In the genomic region with DNA sequence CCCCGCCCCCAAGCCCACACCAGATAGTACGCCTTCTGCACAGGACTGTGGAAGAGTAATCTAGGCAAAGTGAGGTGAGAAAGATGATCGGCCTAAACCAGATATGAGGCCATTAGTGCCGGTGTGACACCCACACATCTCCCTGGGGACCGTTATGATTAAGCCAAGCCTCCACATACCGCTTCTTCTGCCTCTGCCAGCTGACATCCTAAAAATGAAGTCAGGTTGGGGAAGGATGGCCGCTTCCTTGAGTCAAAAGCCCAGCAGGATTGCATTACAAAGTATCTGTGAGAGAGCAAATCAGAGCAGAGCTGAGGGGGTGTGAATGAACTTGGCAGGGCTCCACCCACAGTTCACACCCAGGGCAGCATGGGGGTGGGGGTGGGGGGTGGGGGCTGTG, we compare ENCODE assay signal across 21 mouse cellular contexts. TPM values are rescaled to one million over a fixed set of nuclear protein-coding genes. Genes with fewer than 3 reads are reported as not detected.
A peak's percentile ranks its signal among the peaks of the same experiment; 100 is the strongest.
DNase-seq lines count a peak whose midpoint lies in the region; ATAC-seq and TF ChIP-seq lines count a peak whose summit lies in the region.
"Had no signal": no experiment of that assay in that cellular context is flagged by ENCODE, and none has a peak within 500 bp of the region (broad histone marks: within the 10 kb centered on the region; RNA-seq: fewer than 3 reads in every experiment).

No protein-coding gene starts in this region.

- no peak for TF ChIP-seq CTCF in layer of hippocampus, adult 2 months (conservative IDR thresholded peaks at IDR 0.05)

- H3K4me3 ChIP-seq in heart, embryonic 11.5 days (ENCODE audit: low read depth, low read length): no peak overlapping the region
- no peak overlapping the region for H3K4me3 ChIP-seq in layer of hippocampus, adult 2 months
- H3K4me3 ChIP-seq: forebrain, embryonic 13.5 days; heart, embryonic 12.5 days; limb, embryonic 12.5 days had no signal

- H3K4me1 ChIP-seq in heart, embryonic 11.5 days (ENCODE audit: control insufficient read depth, insufficient read depth, low read length): no peaks in the 10 kb centered on the region
- H3K4me1 ChIP-seq: forebrain, embryonic 13.5 days; limb, embryonic 12.5 days had no signal

- WGBS in heart, embryonic 11.5 days (ENCODE audit: insufficient replicate concordance): 28% methylated on average over 7 of the region's 7 CpGs

- no peak overlapping the region for H3K9ac ChIP-seq in heart, embryonic 11.5 days (ENCODE audit: low read depth, low read length)
- H3K9ac ChIP-seq: forebrain, embryonic 13.5 days; heart, embryonic 12.5 days; hindbrain, embryonic 14.5 days; limb, embryonic 12.5 days; liver, embryonic 14.5 days had no signal

- ATAC-seq in heart, embryonic 11.5 days (replicated peaks; ENCODE audit: insufficient number of reproducible peaks, low FRiP score, low TSS enrichment): 0 out of 2 replicates have a peak, but pooled peaks have one; percentile 46
- ATAC-seq: forebrain, embryonic 13.5 days had no signal

- no peaks in the 10 kb centered on the region for H3K36me3 ChIP-seq in heart, embryonic 11.5 days (ENCODE audit: control insufficient read depth, insufficient read depth, low read length)
- H3K36me3 ChIP-seq: heart, embryonic 12.5 days; limb, embryonic 12.5 days had no signal

- H3K9me3 ChIP-seq in heart, embryonic 11.5 days (replicated peaks; ENCODE audit: control insufficient read depth, low read length): no peaks in the 10 kb centered on the region
- H3K9me3 ChIP-seq: forebrain, embryonic 13.5 days; limb, embryonic 12.5 days had no signal

- H3K4me2 ChIP-seq in heart, embryonic 11.5 days: no peak overlapping the region
- H3K4me2 ChIP-seq: forebrain, embryonic 13.5 days; heart, embryonic 12.5 days; hindbrain, embryonic 14.5 days; limb, embryonic 12.5 days had no signal

- H3K27ac ChIP-seq in heart, embryonic 11.5 days (ENCODE audit: low read depth, low read length): no peak overlapping the region
- 0 out of 2 replicates have a peak overlapping the region, but pooled peaks have one; percentile 14 for H3K27ac ChIP-seq in layer of hippocampus, adult 2 months
- H3K27ac ChIP-seq: forebrain, embryonic 13.5 days; hindbrain, embryonic 14.5 days; limb, embryonic 12.5 days; liver, embryonic 14.5 days had no signal

- no peak for DNase-seq in heart, adult 9 months (ENCODE audit: low spot score in 2 of 2)
- no peak for DNase-seq in layer of hippocampus, adult 2 months (ENCODE audit: low spot score in 2 of 2)
- DNase-seq in layer of hippocampus, postnatal 10 days (ENCODE audit: low spot score in 2 of 2): no peak
- DNase-seq in testis, postnatal 14 days (ENCODE audit: low spot score): peak; percentile 16
- no peak for DNase-seq in testis, postnatal 10 days (ENCODE audit: low spot score)
- no peak for DNase-seq in yolk sac, embryonic 10.5 days (ENCODE audit: low spot score)
- no peak for DNase-seq in adrenal gland, postnatal 36 days
- DNase-seq: cerebellum, postnatal 10 days; gastrocnemius, postnatal 25 days; kidney, postnatal 14 days; layer of hippocampus, adult 9-11 months; thymus, postnatal 4 days had no signal

- no peaks in the 10 kb centered on the region for H3K27me3 ChIP-seq in heart, embryonic 11.5 days (ENCODE audit: control insufficient read depth, insufficient read depth, low read length)
- H3K27me3 ChIP-seq: forebrain, embryonic 13.5 days had no signal

RNA-seq across cellular contexts. Expression of a gene that starts 10.5 kb away (rescaled TPM):
- not detected in 2 replicates for polyA plus RNA-seq in heart, embryonic 11.5 days (2014; fragmentation: Nextera tagmentation; extraction: Ambion mirVana)
- total RNA-seq in layer of hippocampus, adult 2 months (2021): not detected
- total RNA-seq in layer of hippocampus, postnatal 10 days (2021): not detected
- 1 to 10 TPM in 1 of 2 experiments, not detected in 1; 3.7 TPM for total RNA-seq in adrenal gland, postnatal 36 days (2021)
- total RNA-seq: gastrocnemius, postnatal 25 days; heart, postnatal 25 days; megakaryocyte-erythroid progenitor cell, adult 5-6 weeks had no signal
- polyA plus RNA-seq: forebrain, embryonic 13.5 days; heart, embryonic 12.5 days; hindbrain, embryonic 14.5 days; limb, embryonic 12.5 days had no signal

RNA-seq across cellular contexts. Expression of a gene that starts 25.6 kb away (rescaled TPM):
- not detected in 2 replicates for polyA plus RNA-seq in heart, embryonic 11.5 days (2014; fragmentation: Nextera tagmentation; extraction: Ambion mirVana)
- total RNA-seq in layer of hippocampus, adult 2 months (2021): not detected
- total RNA-seq in layer of hippocampus, postnatal 10 days (2021): not detected
- not detected for total RNA-seq in adrenal gland, postnatal 36 days (2021)
- total RNA-seq: adrenal gland, postnatal 4 days; gastrocnemius, postnatal 25 days; heart, postnatal 25 days; megakaryocyte-erythroid progenitor cell, adult 5-6 weeks had no signal
- polyA plus RNA-seq: forebrain, embryonic 13.5 days; heart, embryonic 12.5 days; hindbrain, embryonic 14.5 days; limb, embryonic 12.5 days; liver, embryonic 14.5 days had no signal
